Mouse (Mus musculus) liver, postnatal 0 days (tissue): Measurements from ENCODE around the gene Rinl. TPM values are rescaled to one million over a fixed set of nuclear protein-coding genes. Genes with fewer than 3 reads are reported as not detected.

Experiments
- ATAC-seq: fragments of 200-750 bp; cut with Nextera tagmentation; 2 replicates; pipeline ENCODE4 v1.8.0; 2017; ENCODE audit warnings: mild to moderate bottlenecking, moderate library complexity
- DNase-seq: peaks from one replicate; pipeline ENCODE4 v3.0.0-alpha.2; 2016
- H3K27ac ChIP-seq: fragments of 300-500 bp; sonication (generic); 2 replicates; pipeline ENCODE4 v1.5.1; 2014; ENCODE audit warnings: antibody characterized with exemption, moderate library complexity, mild to moderate bottlenecking, low read depth
- H3K27me3 ChIP-seq: fragments of 300-500 bp; sonication (generic); 2 replicates; pipeline ENCODE4 v1.6.1; 2014; ENCODE audit warnings: low read length, control low read depth, mixed read lengths; ENCODE audit not compliant: insufficient read depth
- H3K36me3 ChIP-seq: fragments of 300-500 bp; sonication (generic); replicated peaks from 2 replicates; pipeline ENCODE4 v1.6.1; 2014; ENCODE audit warnings: mild to moderate bottlenecking, control low read depth, low read length, moderate library complexity, mixed read lengths; ENCODE audit not compliant: insufficient read depth
- H3K4me1 ChIP-seq: fragments of 300-500 bp; sonication (generic); 2 replicates; pipeline ENCODE4 v1.6.1; 2014; ENCODE audit warnings: antibody characterized with exemption, mild to moderate bottlenecking, control low read depth; ENCODE audit not compliant: insufficient read depth
- H3K4me2 ChIP-seq: fragments of 300-500 bp; sonication (generic); 2 replicates; pipeline ENCODE4 v1.6.1; 2014; ENCODE audit warnings: low read depth, mild to moderate bottlenecking, low read length, moderate library complexity, mixed read lengths
- H3K4me3 ChIP-seq: fragments of 300-500 bp; sonication (generic); 2 replicates; pipeline ENCODE4 v1.5.1; 2014; ENCODE audit warnings: low read depth, low read length
- H3K9ac ChIP-seq: fragments of 300-500 bp; sonication (generic); replicated peaks from 2 replicates; pipeline ENCODE4 v1.6.1; 2014; ENCODE audit warnings: mild to moderate bottlenecking, moderate library complexity
- H3K9me3 ChIP-seq: fragments of 300-500 bp; sonication (generic); 2 replicates; pipeline ENCODE4 v1.6.1; 2016; ENCODE audit warnings: mild to moderate bottlenecking, control low read depth, low read length, mixed read lengths
- CTCF ChIP-seq: sonication (generic); IDR thresholded peaks from 2 replicates; pipeline ENCODE4 v1.5.1; 2016; ENCODE audit warnings: antibody characterized with exemption, low read depth
- EP300 ChIP-seq: IDR thresholded peaks from 2 replicates; pipeline ENCODE4 v1.6.1; 2016; ENCODE audit warnings: antibody characterized with exemption, low read depth, mild to moderate bottlenecking
- WGBS: fragments of 180-500 bp; shearing (Covaris S2); extraction: QIAGEN DNeasy Blood & Tissue Kit; methylation state at CpG from one replicate; pipeline ENCODE4 v1.1.7; 2014; ENCODE audit not compliant: insufficient replicate concordance; 5-methylcytosine and 5-hydroxymethylcytosine counted together
- polyA plus RNA-seq: library from polyadenylated mRNA; unstranded; fragments of >200 nt; fragmentation: Nextera tagmentation; extraction: Ambion mirVana; gene quantifications from 2 replicates; pipeline ENCODE4 v1.2.1, GENCODE M21; 2015

The Rinl gene
- polyA plus RNA-seq, 1 experiment from 2014 or later = 7.2 TPM

- no peak for TF ChIP-seq EP300
- no peak for TF ChIP-seq CTCF
- Histone ChIP-seq H3K36me3 (0 out of 2 replicates have a peak, but pooled peaks cover 2% of the 10 kb centered on the region), H3K27me3 (no peaks in the 10 kb centered on the region), H3K4me2 (peak overlapping the region; percentile 71), H3K4me3 (peak overlapping the region; percentile 29), H3K27ac (peak overlapping the region; percentile 83), H3K9ac (peak overlapping the region; percentile 56), H3K9me3 (no peaks in the 10 kb centered on the region), H3K4me1 (peaks cover 15% of the 10 kb centered on the region)
- ATAC-seq (peak; percentile 13; the same call in 1 of the 2 replicates), DNase-seq (no peak)
- 21% methylated on average over 15 of the region's 15 CpGs for WGBS
These were observed 7.1 kb downstream of the Rinl start for GRCm38 (mm10) chr7:28795832-28796231.

- peak overlapping the region; percentile 29 for H3K4me3 ChIP-seq
- peak overlapping the region; percentile 83 for H3K27ac ChIP-seq
- H3K4me2 ChIP-seq = peak overlapping the region; percentile 71
- 3% methylated on average over 32 of the region's 32 CpGs for whole genome bisulfite sequencing
- H3K36me3 ChIP-seq = 0 out of 2 replicates have a peak, but pooled peaks cover 2% of the 10 kb centered on the region
- ATAC-seq (peak; percentile 86), DNase-seq (peak; percentile 88)
- no peaks in the 10 kb centered on the region for H3K27me3 ChIP-seq
- peak overlapping the region; percentile 56 for H3K9ac ChIP-seq
- H3K4me1 ChIP-seq = peaks cover 15% of the 10 kb centered on the region
- TF ChIP-seq CTCF = peak; percentile 100
- no peak for TF ChIP-seq EP300
- H3K9me3 ChIP-seq = no peaks in the 10 kb centered on the region
These were observed 7.8 kb downstream of the Rinl start for GRCm38 (mm10) chr7:28796562-28796975.

GRCm38 (mm10) chr7:28799994-28800393, 11.2 kb downstream of the Rinl start:
- Histone ChIP-seq H3K4me3 (no peak overlapping the region), H3K9me3 (no peaks in the 10 kb centered on the region), H3K27ac (no peak overlapping the region), H3K9ac (no peak overlapping the region), H3K36me3 (0 out of 2 replicates have a peak, but pooled peaks cover 2% of the 10 kb centered on the region), H3K4me2 (no peak overlapping the region), H3K4me1 (peaks cover 36% of the 10 kb centered on the region), H3K27me3 (no peaks in the 10 kb centered on the region)
- WGBS = 86% methylated on average over 9 of the region's 9 CpGs
- TF ChIP-seq EP300 (no peak), CTCF (no peak)
- ATAC-seq = no peak
- DNase-seq = no peak

GRCm38 (mm10) chr7:28801451-28801850, 12.7 kb downstream of the Rinl start:
- Histone ChIP-seq H3K9ac (no peak overlapping the region), H3K27me3 (no peaks in the 10 kb centered on the region), H3K9me3 (no peaks in the 10 kb centered on the region), H3K4me2 (no peak overlapping the region), H3K4me3 (no peak overlapping the region), H3K36me3 (0 out of 2 replicates have a peak, but pooled peaks cover 2% of the 10 kb centered on the region), H3K27ac (no peak overlapping the region; the same call in 1 of the 2 replicates), H3K4me1 (peaks cover 26% of the 10 kb centered on the region)
- no peak for TF ChIP-seq CTCF
- peak; percentile 58 for ATAC-seq
- WGBS = 58% methylated on average over 3 of the region's 3 CpGs
- no peak for DNase-seq

- Histone ChIP-seq H3K4me2 (0 out of 2 replicates have a peak overlapping the region, but pooled peaks have one; percentile 45), H3K27me3 (no peaks in the 10 kb centered on the region), H3K4me1 (peaks cover 23% of the 10 kb centered on the region), H3K27ac (peak overlapping the region; percentile 87), H3K4me3 (no peak overlapping the region), H3K9me3 (no peaks in the 10 kb centered on the region), H3K9ac (no peak overlapping the region), H3K36me3 (0 out of 2 replicates have a peak, but pooled peaks cover 2% of the 10 kb centered on the region)
- no peak for TF ChIP-seq CTCF
- no peak for TF ChIP-seq EP300
- 49% methylated on average over 10 of the region's 10 CpGs for WGBS
- DNase-seq = no peak
- ATAC-seq = no peak
These were observed 13.3 kb downstream of the Rinl start for GRCm38 (mm10) chr7:28801901-28802670.

- DNase-seq (peak; percentile 55), ATAC-seq (peak; percentile 35)
- Histone ChIP-seq H3K9ac (no peak overlapping the region; the same call in 1 of the 2 replicates), H3K27ac (peak overlapping the region; percentile 87), H3K36me3 (0 out of 2 replicates have a peak, but pooled peaks cover 2% of the 10 kb centered on the region), H3K4me3 (no peak overlapping the region), H3K9me3 (no peaks in the 10 kb centered on the region), H3K27me3 (no peaks in the 10 kb centered on the region), H3K4me2 (peak overlapping the region; percentile 45), H3K4me1 (peaks cover 29% of the 10 kb centered on the region)
- TF ChIP-seq EP300 (no peak), CTCF (no peak)
- 15% methylated on average over 10 of the region's 10 CpGs for WGBS
These were observed 14.2 kb downstream of the Rinl start for GRCm38 (mm10) chr7:28802846-28803588.
